ENCODE assay signal across 9 mouse cellular contexts in genomic region chr10:116713456-116713855, GRCm38 (mm10).
DNase-seq lines count a peak whose midpoint lies in the region; ATAC-seq lines count a peak whose summit lies in the region.
"Had no signal": no experiment of that assay in that cellular context is flagged by ENCODE, and none has a peak within 500 bp of the region (broad histone marks: within the 10 kb centered on the region; RNA-seq: fewer than 3 reads in every experiment).

No protein-coding gene starts in this region.

- no peak overlapping the region for H3K4me3 ChIP-seq in midbrain, embryonic 11.5 days (ENCODE audit: low read depth, low read length)
- no peak overlapping the region for H3K4me3 ChIP-seq in midbrain, embryonic 13.5 days (replicated peaks)
- no peak overlapping the region for H3K4me3 ChIP-seq in liver, embryonic 12.5 days
- H3K4me3 ChIP-seq: liver, embryonic 15.5 days had no signal

- no peaks in the 10 kb centered on the region for H3K36me3 ChIP-seq in midbrain, embryonic 11.5 days (ENCODE audit: control insufficient read depth, insufficient read depth, low read length)
- H3K36me3 ChIP-seq in midbrain, embryonic 13.5 days: no peaks in the 10 kb centered on the region
- H3K36me3 ChIP-seq in liver, embryonic 12.5 days: no peaks in the 10 kb centered on the region
- H3K36me3 ChIP-seq: liver, embryonic 15.5 days had no signal

- H3K27me3 ChIP-seq in midbrain, embryonic 11.5 days (ENCODE audit: control insufficient read depth, insufficient read depth, low read length): no peaks in the 10 kb centered on the region
- H3K27me3 ChIP-seq in midbrain, embryonic 13.5 days: no peaks in the 10 kb centered on the region
- no peaks in the 10 kb centered on the region for H3K27me3 ChIP-seq in liver, embryonic 12.5 days (replicated peaks)
- H3K27me3 ChIP-seq: liver, embryonic 15.5 days had no signal

- H3K4me2 ChIP-seq in midbrain, embryonic 11.5 days: no peak overlapping the region
- no peak overlapping the region for H3K4me2 ChIP-seq in midbrain, embryonic 13.5 days (replicated peaks)
- no peak overlapping the region for H3K4me2 ChIP-seq in liver, embryonic 12.5 days
- H3K4me2 ChIP-seq: liver, embryonic 15.5 days had no signal

- no peak for ATAC-seq in midbrain, embryonic 11.5 days (ENCODE audit: low FRiP score)
- no peak for ATAC-seq in midbrain, embryonic 13.5 days
- no peak for ATAC-seq in granulocyte monocyte progenitor cell, adult 5-6 weeks (replicated peaks; ENCODE audit: poor library complexity, severe bottlenecking)
- ATAC-seq in liver, embryonic 12.5 days: no peak

- no peaks in the 10 kb centered on the region for H3K9me3 ChIP-seq in midbrain, embryonic 11.5 days (ENCODE audit: control insufficient read depth, low read length)
- no peaks in the 10 kb centered on the region for H3K9me3 ChIP-seq in midbrain, embryonic 13.5 days
- H3K9me3 ChIP-seq in liver, embryonic 12.5 days (replicated peaks): no peaks in the 10 kb centered on the region
- H3K9me3 ChIP-seq: liver, embryonic 15.5 days had no signal

- H3K4me1 ChIP-seq in midbrain, embryonic 11.5 days (ENCODE audit: control insufficient read depth, insufficient read depth, low read length): peaks cover 3% of the 10 kb centered on the region
- peaks cover 7% of the 10 kb centered on the region for H3K4me1 ChIP-seq in midbrain, embryonic 13.5 days (replicated peaks)
- no peaks in the 10 kb centered on the region for H3K4me1 ChIP-seq in liver, embryonic 12.5 days
- H3K4me1 ChIP-seq: liver, embryonic 15.5 days had no signal

- WGBS in midbrain, embryonic 11.5 days: 66% methylated on average over 11 of the region's 11 CpGs
- 71% methylated on average over 11 of the region's 11 CpGs for WGBS in midbrain, embryonic 13.5 days
- 63% methylated on average over 11 of the region's 11 CpGs for WGBS in liver, embryonic 12.5 days (ENCODE audit: insufficient replicate concordance)

- peak; percentile 73 for DNase-seq in midbrain, embryonic 11.5 days (ENCODE audit: low spot score, missing footprints)
- DNase-seq in gastrocnemius, adult 18-20 months (ENCODE audit: low spot score): peak; percentile 84
- DNase-seq in kidney, adult 9 months: peak; percentile 89
- peak; percentile 30 to 77 for DNase-seq in urinary bladder, postnatal 36 days (ENCODE audit: low spot score in 2 of 2)
- no peak for DNase-seq in thymus, adult 18-20 months

- no peak overlapping the region for H3K27ac ChIP-seq in midbrain, embryonic 11.5 days (ENCODE audit: low read depth, low read length)
- no peak overlapping the region for H3K27ac ChIP-seq in midbrain, embryonic 13.5 days
- H3K27ac ChIP-seq in liver, embryonic 12.5 days: no peak overlapping the region
- H3K27ac ChIP-seq: liver, embryonic 15.5 days had no signal

- no peak overlapping the region for H3K9ac ChIP-seq in midbrain, embryonic 11.5 days (ENCODE audit: low read length)
- no peak overlapping the region for H3K9ac ChIP-seq in midbrain, embryonic 13.5 days (replicated peaks)
- H3K9ac ChIP-seq in liver, embryonic 12.5 days: no peak overlapping the region
- H3K9ac ChIP-seq: liver, embryonic 15.5 days had no signal

Comparison
In these comparisons a context has a peak if more than half of its experiments do, and no peak if none do; other contexts are left out.
1. DNase-seq: peak in midbrain, embryonic 11.5 days (single experiment), gastrocnemius, adult 18-20 months (single experiment), kidney, adult 9 months (single experiment) and urinary bladder, postnatal 36 days (2 of 2); none in thymus, adult 18-20 months (0 of 2).